Mouse (Mus musculus) thymus, postnatal 25 days (tissue): ENCODE data around the gene Ankk1.

ENCODE experiments used
- DNase-seq: peaks from one replicate; pipeline ENCODE4 v3.0.0; 2022

Ankk1 gene

DNA sequence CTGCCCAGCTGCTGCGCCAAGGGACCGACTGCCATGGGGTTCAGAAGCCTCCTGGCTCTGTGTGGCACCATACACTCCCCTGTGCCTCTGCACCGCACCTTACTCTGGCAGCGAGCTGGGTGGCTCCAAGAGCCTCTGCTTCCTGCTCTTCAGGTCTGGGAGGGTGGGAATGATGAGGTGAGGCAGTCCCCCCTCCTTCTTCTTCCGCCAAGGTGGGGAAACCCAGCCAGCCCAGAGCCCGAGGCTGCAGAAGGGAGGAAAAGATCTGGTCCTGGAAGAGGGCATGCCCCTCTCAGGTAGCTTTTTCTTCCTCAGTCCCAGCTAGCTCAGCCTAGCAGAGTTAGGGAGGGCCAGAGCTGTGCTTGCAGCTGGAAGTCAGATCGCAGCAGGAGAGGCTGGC lies at the start of gene Ankk1:
TSS of gene Ankk1 (minus strand) at position 101 of the 400 bp plus-strand sequence.
- DNase-seq = no peak

- DNase-seq = no peak
Measured at GRCm38 (mm10) chr9:49472126-49472525, 45.3 kb upstream of the Ankk1 start.

DNA sequence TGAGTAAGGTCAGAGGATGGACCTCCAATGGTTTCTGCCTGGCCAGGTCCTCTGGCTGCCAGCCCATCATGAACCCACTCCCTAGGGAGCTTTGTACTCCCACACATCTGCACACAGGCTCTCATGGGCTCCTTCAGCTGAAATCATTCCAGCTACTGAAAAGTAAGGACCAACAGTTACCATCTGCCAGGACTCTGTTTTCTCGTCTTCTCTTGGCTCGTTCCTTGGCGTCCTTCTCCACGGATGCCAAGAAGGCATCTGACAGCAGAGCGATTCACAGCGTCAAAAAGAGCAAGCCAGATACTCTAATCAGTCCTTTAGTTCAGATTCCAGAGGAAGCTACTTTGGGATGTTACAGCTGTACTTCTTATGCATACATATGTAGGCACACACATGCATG lies 44.1 kb upstream of the Ankk1 start:
- DNase-seq = no peak

GRCm38 (mm10) chr9:49470006-49470405 lies 43.2 kb upstream of the Ankk1 start:
- DNase-seq = no peak

GRCm38 (mm10) chr9:49456136-49456535 lies 29.3 kb upstream of the Ankk1 start:
- no peak for DNase-seq

DNA sequence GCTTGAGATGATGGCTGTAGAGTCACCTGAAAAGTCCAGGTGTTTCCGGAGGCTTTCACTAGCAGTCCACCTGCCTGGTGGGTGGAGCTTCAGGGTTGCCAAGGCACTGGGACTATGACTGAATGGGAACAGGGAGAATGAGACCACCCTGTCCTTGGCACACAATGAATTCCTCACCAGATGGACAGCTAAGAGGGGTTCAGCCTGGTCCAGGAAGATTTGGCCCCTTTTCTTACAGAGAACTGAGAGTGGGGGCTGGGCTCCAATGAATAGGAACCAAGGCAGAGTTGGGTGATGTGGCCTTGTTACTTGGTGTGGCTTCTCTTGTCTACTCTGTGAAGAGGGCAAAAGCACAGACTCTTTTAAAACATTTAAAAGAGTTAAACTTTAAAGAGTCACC lies 25.6 kb upstream of the Ankk1 start:
- no peak for DNase-seq

GRCm38 (mm10) chr9:49450491-49450890 lies 23.7 kb upstream of the Ankk1 start:
- DNase-seq = no peak

DNA sequence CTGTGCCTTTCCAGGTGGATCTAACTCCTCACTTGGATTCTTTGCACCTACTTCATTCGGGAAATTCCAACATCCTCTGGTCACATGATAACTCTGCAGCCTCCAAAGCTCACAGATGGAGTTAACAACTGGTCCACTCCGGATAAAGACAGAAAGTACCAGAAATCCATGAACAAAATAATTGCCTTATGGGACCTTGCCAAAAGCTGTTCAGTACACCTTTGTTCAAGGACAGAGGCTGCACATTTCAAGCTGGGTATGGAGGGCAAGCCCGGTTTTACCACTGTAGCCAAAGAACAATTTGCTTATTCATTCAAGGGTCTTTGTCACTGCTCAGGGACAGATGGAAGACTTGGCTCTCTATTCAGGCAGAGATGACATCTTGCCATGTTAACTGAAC lies 15.8 kb upstream of the Ankk1 start:
- no peak for DNase-seq

DNA sequence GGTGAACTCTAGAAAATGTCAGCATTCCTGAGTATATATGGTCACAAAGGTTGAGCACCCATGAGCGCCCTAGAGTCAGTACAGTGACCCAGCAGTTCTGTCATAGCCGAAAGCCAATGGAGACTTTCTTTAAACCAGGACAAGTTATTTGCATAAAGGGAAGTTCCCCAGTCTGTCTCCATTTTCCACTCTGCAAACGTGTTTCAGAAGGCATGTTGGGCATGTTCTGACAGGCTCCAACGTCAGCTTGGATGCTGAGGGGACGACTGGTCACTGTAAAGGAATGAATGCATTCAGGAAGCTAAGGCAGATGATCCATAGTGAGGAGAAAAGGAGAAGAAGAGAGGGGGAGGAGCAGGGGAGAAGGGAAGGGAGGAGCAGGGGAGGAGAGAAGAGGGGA lies 657 bp upstream of the Ankk1 start:
- no peak for DNase-seq

GRCm38 (mm10) chr9:49425585-49425984 lies 1.2 kb downstream of the Ankk1 start:
- no peak for DNase-seq

DNA sequence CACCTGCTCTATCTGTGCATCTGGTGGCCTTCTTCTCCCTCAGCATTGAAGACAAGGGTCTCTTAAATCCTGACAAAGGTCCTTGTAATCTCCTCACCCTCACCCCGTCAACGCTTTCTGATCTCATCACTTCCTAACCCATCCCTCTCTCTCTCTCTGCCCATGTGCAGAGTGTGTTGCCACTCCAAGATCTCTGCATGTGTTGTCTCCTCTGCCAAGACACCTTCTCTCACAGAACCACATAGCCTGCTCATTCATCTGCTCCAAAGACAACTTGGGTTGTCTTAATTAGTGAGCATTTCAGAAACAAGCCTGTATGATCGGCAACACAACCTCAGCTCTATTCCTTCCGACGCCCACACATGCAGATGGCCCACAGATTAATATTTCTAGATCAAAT lies 3.0 kb downstream of the Ankk1 start:
- DNase-seq = no peak

GRCm38 (mm10) chr9:49410621-49411020 lies 16.2 kb downstream of the Ankk1 start:
- no peak for DNase-seq

DNA sequence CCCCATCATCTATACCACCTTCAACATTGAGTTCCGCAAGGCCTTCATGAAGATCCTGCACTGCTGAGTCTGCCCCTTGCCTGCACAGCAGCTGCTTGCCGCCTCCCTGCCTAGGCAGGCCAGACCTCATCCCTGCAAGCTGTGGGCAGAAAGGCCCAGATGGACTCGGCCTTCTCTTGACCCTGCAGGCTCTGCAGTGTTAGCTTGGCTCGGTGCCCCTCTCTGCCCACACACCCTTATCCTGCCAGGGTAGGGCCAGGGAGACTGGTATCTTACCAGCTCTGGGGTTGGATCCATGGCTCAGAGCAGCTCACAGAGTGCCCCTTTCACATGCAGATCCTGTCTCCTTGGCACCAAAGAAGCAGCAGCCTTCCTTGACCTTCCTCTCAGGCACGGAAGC lies 19.8 kb downstream of the Ankk1 start:
- no peak for DNase-seq

DNA sequence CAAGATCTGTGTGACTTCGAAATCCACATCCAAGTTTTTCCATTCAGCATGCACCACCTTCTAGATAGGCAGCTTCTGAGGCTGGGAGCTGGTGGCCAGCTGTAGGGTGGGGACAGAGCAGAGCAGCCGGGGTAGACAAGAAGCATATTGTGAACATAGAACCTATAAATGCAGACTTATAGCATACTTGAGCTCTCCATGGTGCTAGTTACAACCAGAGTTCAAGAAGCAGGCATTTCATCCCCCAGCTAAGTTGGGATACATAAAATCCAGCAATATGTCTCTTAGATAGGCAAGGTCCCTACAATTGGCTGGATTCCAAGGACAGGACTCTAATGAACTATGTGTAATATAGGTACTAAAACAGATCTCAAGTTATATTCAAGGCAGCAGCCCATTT lies 23.1 kb downstream of the Ankk1 start:
- DNase-seq = no peak

GRCm38 (mm10) chr9:49396006-49396405 lies 30.8 kb downstream of the Ankk1 start:
- DNase-seq = no peak

- no peak for DNase-seq
Measured at GRCm38 (mm10) chr9:49392242-49392641, 34.6 kb downstream of the Ankk1 start.

DNA sequence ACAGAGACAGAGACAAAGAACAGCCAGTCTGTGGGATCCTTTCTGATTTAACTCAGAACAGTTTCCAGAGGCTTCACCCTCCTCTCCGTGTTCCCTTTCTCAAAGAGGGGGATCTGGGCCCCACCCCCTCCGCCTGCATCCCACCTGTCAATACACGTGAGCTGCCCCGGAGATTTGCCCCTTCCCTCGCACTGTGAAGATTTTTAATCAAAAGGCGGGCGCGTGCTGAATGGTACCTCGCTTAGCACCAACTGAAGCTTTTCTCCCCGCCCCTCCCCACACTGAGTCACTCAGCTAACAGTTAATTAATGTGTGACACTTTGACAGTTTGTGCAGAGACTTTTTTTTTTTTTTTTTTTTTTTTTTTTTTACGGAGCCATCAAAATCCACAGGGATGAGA lies 40.7 kb downstream of the Ankk1 start:
- DNase-seq = no peak

DNA sequence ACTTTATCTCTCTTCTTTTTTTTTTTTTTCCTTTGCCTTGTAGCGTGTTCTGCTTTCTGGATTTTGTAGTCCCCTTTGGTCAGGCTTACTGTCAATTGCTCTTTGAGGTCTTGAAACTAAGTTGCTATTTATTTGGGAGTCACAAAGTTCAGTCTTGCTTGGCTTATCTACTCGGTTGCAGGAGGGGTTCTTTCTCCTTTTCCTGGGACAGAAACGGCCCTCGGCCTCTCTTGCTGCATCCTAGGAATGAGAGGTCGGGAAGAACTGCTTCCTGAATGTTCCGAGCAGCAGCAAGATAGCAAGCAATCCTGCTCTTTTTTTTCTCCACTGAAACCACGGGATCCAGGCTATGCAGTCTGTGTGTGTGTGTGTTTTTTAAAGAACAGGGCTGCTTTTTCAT lies 41.5 kb downstream of the Ankk1 start:
- DNase-seq = no peak

DNA sequence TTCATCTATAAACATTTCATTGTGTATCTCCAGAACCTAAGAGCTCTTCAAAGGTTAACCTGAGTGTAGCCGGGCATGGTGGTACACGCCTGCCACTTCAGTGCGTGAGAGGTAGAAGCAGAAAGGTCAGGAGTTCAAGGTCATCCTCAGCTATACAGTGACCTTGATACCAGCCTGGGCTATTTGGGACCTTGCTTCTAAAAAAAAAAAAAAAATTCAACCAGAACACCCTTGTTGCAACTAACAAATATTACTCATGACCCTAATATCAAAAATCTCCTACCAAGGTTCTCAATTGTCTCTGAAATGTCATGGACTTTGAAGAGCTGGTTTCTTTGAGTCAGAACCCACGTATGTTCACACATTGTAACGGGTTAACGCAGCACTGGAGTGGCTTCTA lies 42.0 kb downstream of the Ankk1 start:
- DNase-seq = no peak

DNA sequence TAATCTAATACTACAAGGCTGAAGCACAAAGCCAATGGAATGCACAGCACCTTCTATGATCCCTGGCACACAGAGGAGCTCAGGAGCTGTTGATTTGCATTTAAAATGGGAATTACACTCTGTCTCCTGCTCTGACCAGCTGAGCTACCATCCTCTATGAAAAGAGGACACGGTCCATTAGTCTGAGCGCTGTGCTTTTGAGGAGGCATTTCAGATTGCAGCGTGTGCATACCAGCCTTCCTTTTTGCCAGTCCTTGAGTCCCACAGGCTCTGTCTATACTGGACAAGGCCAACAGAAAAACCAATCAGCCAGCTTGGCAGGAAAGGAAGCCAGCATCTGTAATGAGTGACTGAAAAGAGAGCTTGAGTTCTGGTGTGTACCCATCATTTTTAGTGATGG lies 42.8 kb downstream of the Ankk1 start:
- DNase-seq = no peak

GRCm38 (mm10) chr9:49379962-49380361 lies 46.9 kb downstream of the Ankk1 start:
- DNase-seq = no peak

DNA sequence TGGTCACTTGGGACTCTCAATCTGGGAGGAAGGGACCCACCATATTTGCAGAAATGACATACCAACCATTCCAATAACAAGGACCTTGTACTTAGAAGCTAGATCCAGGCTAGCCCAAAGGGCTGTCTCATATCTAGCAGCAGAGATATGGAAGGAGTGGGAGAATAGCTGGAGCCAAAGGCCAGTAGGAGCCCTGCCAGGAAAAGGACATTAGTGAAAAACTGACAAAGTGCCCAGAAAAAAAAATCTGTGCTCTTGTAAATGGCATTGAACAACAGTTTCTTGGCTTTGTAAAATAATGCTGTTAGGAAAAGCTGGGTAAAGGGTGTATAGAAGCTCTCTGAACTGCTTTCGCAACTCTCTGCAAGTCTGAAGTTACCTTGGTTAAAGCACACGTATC lies 52.9 kb downstream of the Ankk1 start:
- no peak for DNase-seq

- DNase-seq = no peak
Measured at GRCm38 (mm10) chr9:49365763-49366162, 61.1 kb downstream of the Ankk1 start.
